Mouse (Mus musculus) B cell, adult 67 days (primary cell): ENCODE measurements around the gene Ggact. TPM values are rescaled to one million over a fixed set of nuclear protein-coding genes. Genes with fewer than 3 reads are reported as not detected.

Source experiments
- total RNA-seq, 2 experiments: library from RNA; stranded (reverse); gene quantifications; 4 replicates each; pipeline ENCODE4 v1.2.4; 2023

The Ggact gene
- total RNA-seq, result 10 to 100 TPM in 1 of 2 experiments, 1 to 10 TPM in 1; 8.8 to 14.0 TPM

GRCm38 (mm10) chr14:122913657-122914056 is at the start of gene Ggact:
Gene Ggact, minus strand, starts transcription at chr14:122913757.

Other genes with a start within 250 kb of the Ggact start
- gene Tmtc4, start 70.3 kb upstream of the Ggact start, total RNA-seq, result 10 to 100 TPM in 1 of 2 experiments, 1 to 10 TPM in 1; 7.8 to 11.1 TPM